In genomic region chr4:8084954-8085639, GRCm38 (mm10) we compare ENCODE assay signal across 8 mouse cellular contexts.
DNase-seq lines count a peak whose midpoint lies in the region; ATAC-seq and TF ChIP-seq lines count a peak whose summit lies in the region.

No protein-coding gene starts in this region.

- H3K27ac ChIP-seq in bone marrow, adult 2 months (ENCODE audit: control insufficient read depth, insufficient read depth, low read depth, low read length, poor library complexity), result no peak overlapping the region
- H3K27ac ChIP-seq in embryonic facial prominence, embryonic 15.5 days (replicated peaks), result no peak overlapping the region
- no peak overlapping the region for H3K27ac ChIP-seq in heart, embryonic 12.5 days (ENCODE audit: poor library complexity, severe bottlenecking)
- H3K27ac ChIP-seq in kidney, embryonic 15.5 days, result no peak overlapping the region
- no peak overlapping the region; the same call in 1 of the 2 replicates for H3K27ac ChIP-seq in limb, embryonic 14.5 days (replicated peaks; ENCODE audit: low read depth, low read length)

- H3K4me1 ChIP-seq in bone marrow, adult 2 months (ENCODE audit: control insufficient read depth, insufficient read depth, low read length), result peaks cover 2% of the 10 kb centered on the region; the same call in 1 of the 2 replicates
- H3K4me1 ChIP-seq in embryonic facial prominence, embryonic 15.5 days, result no peaks in the 10 kb centered on the region
- no peaks in the 10 kb centered on the region for H3K4me1 ChIP-seq in heart, embryonic 12.5 days (replicated peaks)
- H3K4me1 ChIP-seq in kidney, embryonic 15.5 days, result no peaks in the 10 kb centered on the region
- H3K4me1 ChIP-seq in limb, embryonic 14.5 days (ENCODE audit: control insufficient read depth, insufficient read depth, low read length), result 0 out of 2 replicates have a peak, but pooled peaks cover 3% of the 10 kb centered on the region

- 14% methylated on average over 16 of the region's 16 CpGs for WGBS in bone marrow, adult 2 months
- 20% methylated on average over 16 of the region's 16 CpGs for WGBS in embryonic facial prominence, embryonic 15.5 days
- WGBS in heart, embryonic 12.5 days, result 29% methylated on average over 16 of the region's 16 CpGs
- 37% methylated on average over 16 of the region's 16 CpGs for WGBS in kidney, embryonic 15.5 days
- 16% methylated on average over 16 of the region's 16 CpGs for WGBS in limb, embryonic 14.5 days

- no peaks in the 10 kb centered on the region for H3K27me3 ChIP-seq in embryonic facial prominence, embryonic 15.5 days
- no peaks in the 10 kb centered on the region for H3K27me3 ChIP-seq in heart, embryonic 12.5 days (replicated peaks)
- H3K27me3 ChIP-seq in kidney, embryonic 15.5 days, result no peaks in the 10 kb centered on the region
- H3K27me3 ChIP-seq in limb, embryonic 14.5 days (ENCODE audit: control insufficient read depth, insufficient read depth, low read length), result no peaks in the 10 kb centered on the region
- H3K27me3 ChIP-seq in splenic B cell, adult 2 months (ENCODE audit: control insufficient read depth, insufficient read depth, low read length, poor library complexity, severe bottlenecking), result no peaks in the 10 kb centered on the region

- TF ChIP-seq POLR2A in bone marrow, adult 2 months (IDR thresholded peaks at IDR 0.05; ENCODE audit: borderline replicate concordance, control insufficient read depth, low read depth, low read length), result no peak
- no peak for TF ChIP-seq POLR2A in limb, embryonic 14.5 days (IDR thresholded peaks at IDR 0.05; ENCODE audit: borderline replicate concordance, extremely low read depth, insufficient read depth, insufficient read length)

- peak; percentile 57 for TF ChIP-seq CTCF in bone marrow, adult 2 months (IDR thresholded peaks at IDR 0.05; ENCODE audit: control insufficient read depth, insufficient read depth, low read length)

- H3K4me3 ChIP-seq in bone marrow, adult 2 months (replicated peaks; ENCODE audit: control insufficient read depth, low read depth, low read length), result no peak overlapping the region
- H3K4me3 ChIP-seq in embryonic facial prominence, embryonic 15.5 days (replicated peaks), result 0 out of 2 replicates have a peak overlapping the region, but pooled peaks have one; percentile 7
- H3K4me3 ChIP-seq in heart, embryonic 12.5 days, result no peak overlapping the region
- H3K4me3 ChIP-seq in kidney, embryonic 15.5 days (replicated peaks), result no peak overlapping the region
- H3K4me3 ChIP-seq in limb, embryonic 14.5 days (replicated peaks; ENCODE audit: low read length), result no peak overlapping the region

- peak; percentile 50 to 62 for DNase-seq in B cell, adult 2 months
- peak; percentile 75 for DNase-seq in limb, embryonic 14.5 days (ENCODE audit: low spot score)
- peak; percentile 29 to 41 for DNase-seq in natural killer cell, adult 2 months (ENCODE audit: low spot score in 2 of 2)
- DNase-seq in splenic B cell, adult 2 months (ENCODE audit: low read depth, low spot score), result peak; percentile 34

- H3K9ac ChIP-seq in embryonic facial prominence, embryonic 15.5 days, result no peak overlapping the region
- no peak overlapping the region for H3K9ac ChIP-seq in heart, embryonic 12.5 days
- H3K9ac ChIP-seq in kidney, embryonic 15.5 days, result no peak overlapping the region
- peak overlapping the region; percentile 32; the same call in 1 of the 2 replicates for H3K9ac ChIP-seq in limb, embryonic 14.5 days (ENCODE audit: low read depth, low read length, severe bottlenecking)

- H3K36me3 ChIP-seq in embryonic facial prominence, embryonic 15.5 days, result no peaks in the 10 kb centered on the region
- H3K36me3 ChIP-seq in heart, embryonic 12.5 days, result no peaks in the 10 kb centered on the region
- H3K36me3 ChIP-seq in kidney, embryonic 15.5 days, result no peaks in the 10 kb centered on the region
- H3K36me3 ChIP-seq in limb, embryonic 14.5 days (ENCODE audit: control insufficient read depth, insufficient read depth, low read length), result no peaks in the 10 kb centered on the region
- H3K36me3 ChIP-seq in splenic B cell, adult 2 months (ENCODE audit: control insufficient read depth, insufficient read depth, low read length, poor library complexity, severe bottlenecking), result no peaks in the 10 kb centered on the region

- H3K9me3 ChIP-seq in embryonic facial prominence, embryonic 15.5 days (replicated peaks), result no peaks in the 10 kb centered on the region
- no peaks in the 10 kb centered on the region for H3K9me3 ChIP-seq in heart, embryonic 12.5 days (replicated peaks)
- H3K9me3 ChIP-seq in kidney, embryonic 15.5 days (replicated peaks), result no peaks in the 10 kb centered on the region
- no peaks in the 10 kb centered on the region for H3K9me3 ChIP-seq in limb, embryonic 14.5 days (ENCODE audit: control insufficient read depth, low read length)

- H3K4me2 ChIP-seq in embryonic facial prominence, embryonic 15.5 days (replicated peaks), result peak overlapping the region; percentile 34
- peak overlapping the region; percentile 39 for H3K4me2 ChIP-seq in heart, embryonic 12.5 days
- H3K4me2 ChIP-seq in kidney, embryonic 15.5 days, result peak overlapping the region; percentile 25
- no peak overlapping the region; the same call in 1 of the 2 replicates for H3K4me2 ChIP-seq in limb, embryonic 14.5 days (replicated peaks; ENCODE audit: low read depth, low read length, severe bottlenecking)

- ATAC-seq in embryonic facial prominence, embryonic 15.5 days (ENCODE audit: insufficient number of reproducible peaks, low FRiP score, low TSS enrichment, low read depth), result 0 out of 2 replicates have a peak, but pooled peaks have one; percentile 34
- ATAC-seq in heart, embryonic 12.5 days (ENCODE audit: insufficient number of reproducible peaks, low FRiP score), result 0 out of 2 replicates have a peak, but pooled peaks have one; percentile 57
- peak; percentile 83 for ATAC-seq in kidney, embryonic 15.5 days (replicated peaks; ENCODE audit: low FRiP score)
- peak; percentile 62 for ATAC-seq in limb, embryonic 14.5 days (ENCODE audit: low FRiP score, low read depth)
